Mouse (Mus musculus) liver, postnatal 0 days (tissue): ENCODE measurements at regions not wholly inside any gene's neighbourhood (a gene's known extent, or its start where the extent isn't known, plus 50 kb on each side); places are given as distances from the start of the nearest gene placed in this dataset.

ENCODE experiments used
- ATAC-seq: fragments of 200-750 bp; cut with Nextera tagmentation; 2 replicates; pipeline ENCODE4 v1.8.0; 2017; ENCODE audit warnings: mild to moderate bottlenecking, moderate library complexity
- DNase-seq: peaks from one replicate; pipeline ENCODE4 v3.0.0-alpha.2; 2016
- H3K27ac ChIP-seq: fragments of 300-500 bp; sonication (generic); 2 replicates; pipeline ENCODE4 v1.5.1; 2014; ENCODE audit warnings: antibody characterized with exemption, moderate library complexity, mild to moderate bottlenecking, low read depth
- H3K27me3 ChIP-seq: fragments of 300-500 bp; sonication (generic); 2 replicates; pipeline ENCODE4 v1.6.1; 2014; ENCODE audit warnings: low read length, control low read depth, mixed read lengths; ENCODE audit not compliant: insufficient read depth
- H3K36me3 ChIP-seq: fragments of 300-500 bp; sonication (generic); replicated peaks from 2 replicates; pipeline ENCODE4 v1.6.1; 2014; ENCODE audit warnings: mild to moderate bottlenecking, control low read depth, low read length, moderate library complexity, mixed read lengths; ENCODE audit not compliant: insufficient read depth
- H3K4me1 ChIP-seq: fragments of 300-500 bp; sonication (generic); 2 replicates; pipeline ENCODE4 v1.6.1; 2014; ENCODE audit warnings: antibody characterized with exemption, mild to moderate bottlenecking, control low read depth; ENCODE audit not compliant: insufficient read depth
- H3K4me2 ChIP-seq: fragments of 300-500 bp; sonication (generic); 2 replicates; pipeline ENCODE4 v1.6.1; 2014; ENCODE audit warnings: low read depth, mild to moderate bottlenecking, low read length, moderate library complexity, mixed read lengths
- H3K4me3 ChIP-seq: fragments of 300-500 bp; sonication (generic); 2 replicates; pipeline ENCODE4 v1.5.1; 2014; ENCODE audit warnings: low read depth, low read length
- H3K9ac ChIP-seq: fragments of 300-500 bp; sonication (generic); replicated peaks from 2 replicates; pipeline ENCODE4 v1.6.1; 2014; ENCODE audit warnings: mild to moderate bottlenecking, moderate library complexity
- H3K9me3 ChIP-seq: fragments of 300-500 bp; sonication (generic); 2 replicates; pipeline ENCODE4 v1.6.1; 2016; ENCODE audit warnings: mild to moderate bottlenecking, control low read depth, low read length, mixed read lengths
- CTCF ChIP-seq: sonication (generic); IDR thresholded peaks from 2 replicates; pipeline ENCODE4 v1.5.1; 2016; ENCODE audit warnings: antibody characterized with exemption, low read depth
- EP300 ChIP-seq: IDR thresholded peaks from 2 replicates; pipeline ENCODE4 v1.6.1; 2016; ENCODE audit warnings: antibody characterized with exemption, low read depth, mild to moderate bottlenecking
- WGBS: fragments of 180-500 bp; shearing (Covaris S2); extraction: QIAGEN DNeasy Blood & Tissue Kit; methylation state at CpG from one replicate; pipeline ENCODE4 v1.1.7; 2014; ENCODE audit not compliant: insufficient replicate concordance; 5-methylcytosine and 5-hydroxymethylcytosine counted together

DNA sequence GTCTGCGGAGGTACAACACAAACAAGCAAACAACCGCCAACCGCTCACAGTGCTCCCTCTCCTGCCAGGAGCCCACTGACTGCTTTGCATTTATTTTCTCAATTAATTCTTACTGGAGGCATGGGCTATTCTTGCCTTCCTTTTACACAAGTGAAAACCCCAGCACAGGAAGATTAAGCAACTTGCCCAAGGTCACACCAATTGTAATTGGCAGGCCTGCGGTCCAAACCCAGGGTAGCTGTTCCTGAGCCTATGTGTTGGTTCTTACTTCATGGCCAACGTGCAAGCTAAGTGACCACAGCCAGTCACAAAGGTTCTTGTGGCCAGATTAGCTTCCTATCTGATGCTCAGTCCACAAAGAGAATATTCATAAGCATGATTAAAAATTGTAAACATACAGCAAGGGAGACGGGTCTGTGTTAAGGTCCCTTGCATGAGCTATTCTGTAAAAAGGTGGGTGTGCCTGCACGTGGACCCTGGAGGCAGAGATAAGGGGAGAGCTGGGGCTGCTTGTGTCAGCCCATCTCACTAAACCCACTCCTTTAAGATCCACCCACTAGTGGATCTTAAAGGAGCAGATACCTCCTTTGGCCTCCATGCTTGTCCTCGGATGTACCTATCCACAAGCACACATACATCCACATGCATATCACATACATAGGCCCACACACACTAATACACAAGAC lies 190.2 kb upstream of the Jade1 start:
- TF ChIP-seq EP300 (no peak), CTCF (no peak)
- Histone ChIP-seq H3K36me3 (no peaks in the 10 kb centered on the region), H3K4me2 (no peak overlapping the region), H3K4me1 (peaks cover 11% of the 10 kb centered on the region), H3K9me3 (no peaks in the 10 kb centered on the region), H3K27ac (peak overlapping the region; percentile 66), H3K9ac (no peak overlapping the region), H3K4me3 (no peak overlapping the region), H3K27me3 (no peaks in the 10 kb centered on the region)
- WGBS = 54% methylated on average over 8 of the region's 8 CpGs
- DNase-seq (peak; percentile 25), ATAC-seq (peak; percentile 45)

DNA sequence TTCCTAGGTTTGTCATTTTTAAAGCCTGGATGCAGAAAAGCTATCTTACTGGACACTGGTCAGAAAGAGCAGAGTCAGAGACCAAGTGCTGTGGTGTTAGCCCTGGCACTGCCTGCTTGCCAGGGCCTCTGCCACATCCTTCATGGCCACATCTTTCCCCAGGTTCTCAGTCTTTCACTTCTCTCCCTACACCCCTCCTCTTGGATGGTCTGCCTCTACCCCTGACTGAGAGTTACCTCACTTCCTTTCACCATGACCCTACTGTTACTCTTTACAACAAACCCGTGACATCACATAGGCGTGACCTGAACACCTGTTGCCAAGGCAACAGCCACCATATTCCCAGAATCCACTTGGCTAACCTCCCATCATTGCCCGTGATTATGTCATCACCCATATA lies 191.6 kb upstream of the Jade1 start:
- Histone ChIP-seq H3K9ac (no peak overlapping the region), H3K4me3 (no peak overlapping the region), H3K9me3 (no peaks in the 10 kb centered on the region), H3K27ac (no peak overlapping the region), H3K36me3 (no peaks in the 10 kb centered on the region), H3K4me1 (peaks cover 11% of the 10 kb centered on the region), H3K4me2 (no peak overlapping the region), H3K27me3 (no peaks in the 10 kb centered on the region)
- WGBS = 72% methylated on average over 3 of the region's 3 CpGs
- ATAC-seq = no peak
- TF ChIP-seq EP300 (no peak), CTCF (no peak)
- no peak for DNase-seq

DNA sequence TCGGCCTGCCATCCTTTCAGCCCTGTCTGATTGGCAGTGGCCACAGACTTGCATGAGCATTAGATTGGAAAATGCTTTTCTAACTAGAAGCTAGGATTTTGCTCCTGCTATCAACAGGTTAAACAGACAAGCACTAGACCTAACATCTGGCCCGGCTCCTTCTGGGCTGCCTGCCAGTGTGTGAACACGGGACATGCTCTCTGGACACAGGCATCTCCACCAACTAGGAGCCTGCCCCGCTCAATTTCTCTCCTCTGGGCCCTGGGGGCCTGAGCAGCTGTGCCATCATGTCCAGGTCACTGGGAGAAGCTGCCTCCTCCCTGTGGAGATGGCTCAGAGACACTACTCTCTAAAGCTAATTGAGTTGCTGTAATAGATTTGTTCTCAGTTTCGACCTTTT lies 195.3 kb upstream of the Jade1 start:
- H3K4me1 ChIP-seq = peaks cover under 1% of the 10 kb centered on the region
- no peak overlapping the region for H3K4me3 ChIP-seq
- H3K4me2 ChIP-seq = no peak overlapping the region
- no peaks in the 10 kb centered on the region for H3K27me3 ChIP-seq
- no peak overlapping the region for H3K9ac ChIP-seq
- H3K27ac ChIP-seq = no peak overlapping the region
- TF ChIP-seq CTCF (no peak), EP300 (no peak)
- DNase-seq = no peak
- ATAC-seq = no peak
- H3K9me3 ChIP-seq = no peaks in the 10 kb centered on the region
- WGBS = 67% methylated on average over 5 of the region's 5 CpGs
- no peaks in the 10 kb centered on the region for H3K36me3 ChIP-seq

DNA sequence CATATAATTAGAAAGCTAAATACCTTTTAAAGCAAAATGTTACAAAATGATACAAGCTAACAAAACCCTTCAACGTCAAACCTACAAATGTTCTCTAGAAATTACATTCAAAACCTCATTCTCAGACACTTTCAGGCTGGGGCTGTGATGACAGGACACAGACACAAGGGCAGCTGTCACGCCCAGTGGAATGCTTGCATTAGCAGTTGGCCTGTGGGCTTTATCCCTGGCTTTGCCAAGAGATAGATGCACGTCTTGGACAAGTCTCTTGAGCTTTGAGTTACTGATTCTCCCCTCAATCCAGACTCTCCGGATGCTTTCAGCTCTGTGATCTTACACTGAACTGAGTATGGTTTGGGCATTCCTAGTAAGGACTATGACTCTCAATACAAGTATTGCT lies 196.1 kb upstream of the Jade1 start:
- Histone ChIP-seq H3K4me3 (no peak overlapping the region), H3K4me2 (no peak overlapping the region), H3K9ac (no peak overlapping the region), H3K4me1 (no peaks in the 10 kb centered on the region), H3K36me3 (no peaks in the 10 kb centered on the region), H3K27me3 (no peaks in the 10 kb centered on the region), H3K9me3 (no peaks in the 10 kb centered on the region), H3K27ac (no peak overlapping the region)
- TF ChIP-seq CTCF = no peak
- no peak for TF ChIP-seq EP300
- DNase-seq = no peak
- ATAC-seq = no peak
- 69% methylated on average over 4 of the region's 4 CpGs for WGBS

DNA sequence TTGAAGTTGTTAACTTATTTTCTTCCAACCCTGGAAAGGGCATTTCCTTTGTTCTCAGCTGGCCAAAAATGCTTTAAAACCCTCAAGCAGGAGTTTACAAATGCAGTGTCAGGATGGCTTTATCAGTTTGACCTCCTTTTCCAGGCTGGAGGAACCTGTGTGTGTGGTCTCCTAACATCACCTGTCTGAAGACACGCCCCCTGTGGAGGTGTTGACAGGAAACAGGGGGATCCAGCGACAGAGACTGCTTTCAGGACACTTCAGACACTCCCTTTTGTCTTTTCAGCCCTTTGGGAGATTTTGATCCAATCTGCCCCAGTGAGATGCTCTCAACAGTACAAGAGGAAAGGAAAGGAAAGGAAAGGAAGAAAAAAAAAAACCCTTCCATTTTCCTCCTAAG lies 202.5 kb upstream of the Jade1 start:
- Histone ChIP-seq H3K27ac (no peak overlapping the region), H3K9ac (no peak overlapping the region), H3K4me3 (no peak overlapping the region), H3K9me3 (no peaks in the 10 kb centered on the region), H3K36me3 (no peaks in the 10 kb centered on the region), H3K27me3 (no peaks in the 10 kb centered on the region), H3K4me1 (no peaks in the 10 kb centered on the region), H3K4me2 (no peak overlapping the region)
- WGBS = 28% methylated on average over 2 of the region's 2 CpGs
- TF ChIP-seq EP300 (no peak), CTCF (no peak)
- DNase-seq (no peak), ATAC-seq (no peak)

DNA sequence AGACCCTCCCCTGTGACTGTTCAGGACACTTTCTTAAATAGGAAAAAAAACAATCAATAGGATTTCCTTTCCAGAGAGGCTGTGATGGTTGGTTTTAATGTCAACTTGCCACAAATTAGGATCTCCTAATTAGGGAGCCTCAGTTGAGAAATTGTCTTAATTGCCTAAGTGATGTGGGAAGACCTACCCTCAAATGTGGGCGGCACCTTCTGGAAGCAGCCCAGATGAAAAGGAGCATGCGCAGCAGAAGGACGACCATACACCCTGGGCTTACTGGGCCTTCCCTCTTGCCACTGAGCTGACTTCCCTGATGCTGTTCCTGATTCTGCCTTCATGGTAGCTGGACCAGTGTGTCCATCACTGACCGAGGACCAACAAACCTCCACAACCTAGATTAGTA lies 203.7 kb upstream of the Jade1 start:
- Histone ChIP-seq H3K4me3 (no peak overlapping the region), H3K4me1 (no peaks in the 10 kb centered on the region), H3K9me3 (no peaks in the 10 kb centered on the region), H3K4me2 (no peak overlapping the region), H3K36me3 (no peaks in the 10 kb centered on the region), H3K27ac (no peak overlapping the region), H3K27me3 (no peaks in the 10 kb centered on the region), H3K9ac (no peak overlapping the region)
- ATAC-seq = no peak
- no peak for DNase-seq
- no peak for TF ChIP-seq CTCF
- no peak for TF ChIP-seq EP300
- WGBS = 69% methylated on average over 4 of the region's 4 CpGs
